Mouse (Mus musculus): ENCODE measurements around the gene Lsm7. TPM values are rescaled to one million over a fixed set of nuclear protein-coding genes. Genes with fewer than 3 reads are reported as not detected.

Gene Lsm7
- polyA plus RNA-seq, 1 experiment from 2014 or later, result 104 TPM

DNA sequence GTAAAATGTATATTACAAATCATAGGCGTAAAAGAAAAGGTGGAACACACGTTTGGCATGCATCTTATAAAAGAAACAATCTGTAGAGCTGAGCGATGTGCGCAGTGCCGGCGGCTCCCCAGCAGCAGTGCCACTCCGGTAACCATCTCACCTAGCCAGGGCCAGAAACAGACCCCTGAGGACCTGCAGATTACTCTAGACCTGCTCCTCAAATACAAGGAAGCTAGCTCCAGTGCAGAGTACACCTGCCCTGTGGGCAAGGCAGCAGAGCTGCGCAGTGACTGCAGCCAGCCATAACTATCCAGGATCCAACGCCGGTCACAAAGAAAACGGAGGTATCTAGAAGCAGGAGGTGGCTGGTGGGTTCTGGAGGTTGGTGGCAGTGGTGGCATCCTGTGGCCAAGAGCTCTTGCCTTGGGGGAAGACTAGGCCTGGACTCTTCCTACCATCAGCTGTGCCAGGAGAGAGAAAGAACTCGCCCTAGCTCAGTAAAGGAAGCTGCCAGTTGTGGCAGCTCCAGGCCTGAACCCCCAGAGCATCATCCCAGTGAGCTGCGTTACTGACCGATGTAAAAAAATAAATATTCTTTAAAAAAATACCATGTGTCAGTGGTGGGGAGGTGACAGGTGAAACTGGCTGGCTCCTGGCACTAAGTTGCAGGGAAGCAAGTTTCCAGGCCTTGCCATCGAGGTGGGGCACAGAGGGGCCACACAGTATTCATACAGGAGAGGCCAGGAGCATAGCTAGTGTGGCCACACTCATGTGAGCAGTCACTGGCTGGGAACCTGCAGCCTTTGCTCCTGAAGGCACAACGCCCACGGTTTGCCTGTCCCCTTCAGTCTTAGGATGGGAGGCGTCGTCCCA is 46.6 kb upstream of the Lsm7 start:
- WGBS (ENCODE audit: insufficient replicate concordance), result 89% methylated on average over 19 of the region's 19 CpGs
- Histone ChIP-seq H3K27me3 (ENCODE audit: insufficient read depth, low read length) (no peaks in the 10 kb centered on the region), H3K4me3 (ENCODE audit: low read depth, low read length) (peak overlapping the region; percentile 98), H3K27ac (ENCODE audit: low read depth) (peak overlapping the region; percentile 49; the same call in 1 of the 2 replicates), H3K4me1 (ENCODE audit: insufficient read depth) (peaks cover 15% of the 10 kb centered on the region), H3K36me3 (replicated peaks; ENCODE audit: insufficient read depth, low read length) (peaks cover 32% of the 10 kb centered on the region), H3K9ac (replicated peaks) (no peak overlapping the region), H3K4me2 (ENCODE audit: low read depth, low read length) (peak overlapping the region; percentile 42), H3K9me3 (ENCODE audit: low read length) (no peaks in the 10 kb centered on the region)
- TF ChIP-seq CTCF (IDR thresholded peaks at IDR 0.05; ENCODE audit: low read depth) (no peak), EP300 (IDR thresholded peaks at IDR 0.05; ENCODE audit: low read depth) (no peak)
- ATAC-seq (no peak), DNase-seq (no peak)

DNA sequence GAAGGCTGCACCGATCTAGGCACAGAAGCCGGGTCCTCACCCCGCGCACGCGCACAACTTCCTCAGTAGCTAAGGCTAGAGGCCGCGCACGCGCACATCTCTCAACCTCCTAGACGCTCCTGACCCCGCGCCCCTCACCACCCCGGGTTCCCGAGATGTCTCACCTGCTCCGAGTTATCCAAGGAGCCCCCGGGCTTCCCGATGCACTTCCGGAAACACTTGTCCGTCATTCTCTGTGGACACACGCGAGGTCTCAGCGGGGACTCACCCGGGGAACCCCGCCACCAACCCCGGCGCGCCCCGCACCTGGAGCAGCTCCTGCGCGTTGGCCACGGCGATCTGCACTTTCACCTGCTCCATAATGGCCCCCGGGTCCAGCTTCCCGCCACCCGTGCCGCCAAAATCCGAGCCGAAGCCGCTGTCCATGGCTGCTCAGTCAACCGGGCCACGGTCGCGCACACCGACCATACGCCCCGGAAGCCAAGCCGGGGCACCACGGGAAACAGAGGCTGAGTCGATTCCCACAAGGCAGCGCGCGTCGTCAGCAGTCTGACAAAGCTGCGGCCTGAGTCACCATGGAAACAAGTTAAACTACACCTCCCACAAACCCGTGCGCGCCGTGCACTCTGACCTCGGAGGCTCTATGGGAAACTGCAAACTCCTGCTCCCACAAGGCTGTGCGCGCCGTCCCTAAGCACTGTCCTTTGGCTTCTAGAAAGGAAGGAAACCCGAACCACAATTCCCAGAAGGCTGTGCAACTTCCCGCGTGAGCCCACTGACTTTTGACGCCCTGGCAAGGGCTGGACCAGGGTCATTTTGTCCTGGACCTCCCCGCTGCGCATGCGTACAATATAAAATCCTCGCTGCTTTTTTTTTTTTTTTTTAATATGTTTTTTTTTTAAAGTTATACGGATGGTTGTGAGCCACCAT is 45.6 kb upstream of the Lsm7 start, which contains the start of gene Timm13:
TSS of gene Timm13 (minus strand) at position 652 of the 930 bp plus-strand sequence.
- DNase-seq, result peak; percentile 97
- under 1% methylated on average over 72 of the region's 72 CpGs for WGBS (ENCODE audit: insufficient replicate concordance)
- Histone ChIP-seq H3K4me2 (ENCODE audit: low read depth, low read length) (peak within 1 kb of the TSS; percentile 99), H3K9ac (replicated peaks) (peak within 1 kb of the TSS; percentile 89), H3K4me1 (ENCODE audit: insufficient read depth) (peaks cover 15% of the 10 kb centered on the region), H3K9me3 (ENCODE audit: low read length) (no peaks in the 10 kb centered on the region), H3K4me3 (ENCODE audit: low read depth, low read length) (peak within 1 kb of the TSS; percentile 98), H3K27ac (ENCODE audit: low read depth) (peak within 1 kb of the TSS; percentile 90), H3K27me3 (ENCODE audit: insufficient read depth, low read length) (no peaks in the 10 kb centered on the region), H3K36me3 (replicated peaks; ENCODE audit: insufficient read depth, low read length) (peaks cover 27% of the 10 kb centered on the region)
- TF ChIP-seq EP300 (IDR thresholded peaks at IDR 0.05; ENCODE audit: low read depth) (peak; percentile 49; the same call in 1 of the 2 replicates), CTCF (IDR thresholded peaks at IDR 0.05; ENCODE audit: low read depth) (no peak)
- ATAC-seq, result peak; percentile 97

DNA sequence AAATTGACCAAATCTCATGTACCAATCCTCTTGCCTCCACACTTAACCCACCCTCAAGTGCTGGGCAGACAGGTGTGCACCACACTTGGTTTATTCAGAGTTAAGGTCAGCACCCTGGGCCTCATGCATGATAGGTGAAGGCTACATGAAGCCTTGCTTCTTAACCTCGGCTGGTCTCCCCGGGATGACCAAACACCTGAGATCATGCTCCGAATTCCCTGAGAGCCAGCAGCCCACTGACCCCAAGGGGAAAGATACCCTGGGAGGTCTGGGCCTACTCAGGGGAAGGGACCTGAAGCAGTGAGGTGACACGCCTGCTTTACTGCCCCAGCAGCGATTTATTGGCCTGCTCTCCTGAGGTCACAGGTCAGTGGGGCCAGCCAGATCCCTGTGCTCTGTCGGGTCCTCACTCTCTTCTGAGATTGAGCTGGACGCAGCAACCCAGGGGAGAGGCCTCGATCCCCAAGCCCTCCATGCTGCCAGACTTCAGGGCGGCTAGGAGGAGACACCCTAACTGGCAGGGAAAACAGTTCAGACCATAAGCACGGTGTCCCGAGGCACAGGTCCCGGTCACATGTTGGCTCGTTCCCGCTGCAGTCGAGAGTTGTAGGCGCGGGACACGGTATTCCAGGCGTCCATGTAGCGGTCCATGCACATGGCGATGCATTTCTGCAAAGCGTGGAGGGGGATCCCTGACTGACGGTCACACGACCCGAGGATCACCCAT is 44.7 kb upstream of the Lsm7 start:
- peak overlapping the region; percentile 99 for H3K4me2 ChIP-seq (ENCODE audit: low read depth, low read length)
- peaks cover 15% of the 10 kb centered on the region for H3K4me1 ChIP-seq (ENCODE audit: insufficient read depth)
- no peaks in the 10 kb centered on the region for H3K9me3 ChIP-seq (ENCODE audit: low read length)
- ATAC-seq, result no peak
- no peaks in the 10 kb centered on the region for H3K27me3 ChIP-seq (ENCODE audit: insufficient read depth, low read length)
- peak overlapping the region; percentile 90 for H3K27ac ChIP-seq (ENCODE audit: low read depth)
- WGBS (ENCODE audit: insufficient replicate concordance), result 11% methylated on average over 25 of the region's 25 CpGs
- peak overlapping the region; percentile 89 for H3K9ac ChIP-seq (replicated peaks)
- peak overlapping the region; percentile 98 for H3K4me3 ChIP-seq (ENCODE audit: low read depth, low read length)
- TF ChIP-seq CTCF (IDR thresholded peaks at IDR 0.05; ENCODE audit: low read depth) (no peak), EP300 (IDR thresholded peaks at IDR 0.05; ENCODE audit: low read depth) (no peak)
- peaks cover 27% of the 10 kb centered on the region for H3K36me3 ChIP-seq (replicated peaks; ENCODE audit: insufficient read depth, low read length)
- no peak for DNase-seq

DNA sequence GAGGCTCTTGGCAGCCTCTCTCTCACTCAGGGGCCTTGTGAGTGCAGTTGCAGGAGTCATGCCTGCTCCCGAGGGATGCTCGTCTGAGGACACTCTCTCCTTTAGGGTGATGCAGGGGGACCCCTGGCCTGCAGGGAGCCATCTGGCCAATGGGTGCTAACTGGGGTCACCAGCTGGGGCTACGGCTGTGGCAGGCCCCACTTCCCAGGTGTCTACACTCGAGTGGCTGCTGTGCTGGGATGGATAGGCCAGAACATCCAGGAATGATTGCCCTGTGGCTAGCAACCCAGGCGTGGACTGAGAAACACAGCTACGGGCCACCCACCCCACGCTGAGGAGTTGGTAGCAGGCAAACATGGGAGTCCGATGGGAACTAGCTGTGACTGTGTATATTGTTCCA is 44.1 kb upstream of the Lsm7 start:
- Histone ChIP-seq H3K27me3 (ENCODE audit: insufficient read depth, low read length) (no peaks in the 10 kb centered on the region), H3K4me1 (ENCODE audit: insufficient read depth) (peaks cover 15% of the 10 kb centered on the region), H3K36me3 (replicated peaks; ENCODE audit: insufficient read depth, low read length) (peaks cover 21% of the 10 kb centered on the region), H3K4me3 (ENCODE audit: low read depth, low read length) (no peak overlapping the region), H3K27ac (ENCODE audit: low read depth) (no peak overlapping the region), H3K9ac (replicated peaks) (no peak overlapping the region), H3K4me2 (ENCODE audit: low read depth, low read length) (peak overlapping the region; percentile 99; the same call in 1 of the 2 replicates), H3K9me3 (ENCODE audit: low read length) (no peaks in the 10 kb centered on the region)
- TF ChIP-seq CTCF (IDR thresholded peaks at IDR 0.05; ENCODE audit: low read depth) (no peak), EP300 (IDR thresholded peaks at IDR 0.05; ENCODE audit: low read depth) (no peak)
- DNase-seq, result no peak
- WGBS (ENCODE audit: insufficient replicate concordance), result 89% methylated on average over 8 of the region's 8 CpGs
- ATAC-seq, result no peak

DNA sequence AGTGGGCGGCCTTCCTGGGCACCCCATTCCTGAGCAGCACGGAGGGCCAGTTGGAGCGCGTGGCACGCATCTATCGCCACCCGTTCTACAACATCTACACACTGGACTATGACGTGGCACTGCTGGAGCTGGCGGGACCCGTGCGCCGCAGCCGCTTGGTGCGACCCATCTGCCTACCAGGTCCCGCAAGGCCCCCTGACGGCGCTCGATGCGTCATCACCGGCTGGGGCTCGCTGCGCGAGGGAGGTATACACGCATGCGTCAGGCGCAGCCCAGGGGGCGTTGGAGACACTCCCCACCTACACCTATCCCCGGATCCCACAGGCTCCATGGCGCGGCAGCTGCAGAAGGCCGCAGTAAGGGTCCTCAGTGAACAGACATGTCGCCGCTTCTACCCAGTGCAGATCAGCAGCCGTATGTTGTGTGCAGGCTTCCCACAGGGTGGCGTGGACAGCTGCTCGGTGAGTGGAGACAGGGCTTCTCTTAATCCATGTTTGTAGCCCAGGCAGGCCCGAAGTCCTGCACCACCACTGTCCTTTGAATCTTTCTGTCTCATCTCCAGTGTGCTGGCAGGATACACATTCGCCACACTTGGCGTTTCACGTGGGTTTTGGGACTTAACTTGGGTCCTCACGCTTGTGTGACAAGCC is 43.0 kb upstream of the Lsm7 start:
- ATAC-seq, result no peak
- H3K4me3 ChIP-seq (ENCODE audit: low read depth, low read length), result no peak overlapping the region
- H3K9me3 ChIP-seq (ENCODE audit: low read length), result no peaks in the 10 kb centered on the region
- H3K9ac ChIP-seq (replicated peaks), result no peak overlapping the region
- WGBS (ENCODE audit: insufficient replicate concordance), result 58% methylated on average over 41 of the region's 41 CpGs
- H3K4me2 ChIP-seq (ENCODE audit: low read depth, low read length), result no peak overlapping the region
- DNase-seq, result no peak
- H3K4me1 ChIP-seq (ENCODE audit: insufficient read depth), result peaks cover 15% of the 10 kb centered on the region
- no peak overlapping the region for H3K27ac ChIP-seq (ENCODE audit: low read depth)
- TF ChIP-seq CTCF (IDR thresholded peaks at IDR 0.05; ENCODE audit: low read depth) (no peak), EP300 (IDR thresholded peaks at IDR 0.05; ENCODE audit: low read depth) (no peak)
- peaks cover 14% of the 10 kb centered on the region; the same call in 1 of the 2 replicates for H3K36me3 ChIP-seq (replicated peaks; ENCODE audit: insufficient read depth, low read length)
- H3K27me3 ChIP-seq (ENCODE audit: insufficient read depth, low read length), result no peaks in the 10 kb centered on the region
